Mouse (Mus musculus) MEL (cell line): ENCODE results near the gene Gzma.

Experiments
- MEF2A ChIP-seq: IDR thresholded peaks from 2 replicates; pipeline ENCODE4 v1.6.1; 2014; ENCODE audit warnings: low read depth, mild to moderate bottlenecking, inconsistent platforms, low read length, improper control_type of control experiment; ENCODE audit not compliant: poor library complexity, insufficient replicate concordance, severe bottlenecking; ENCODE audit errors: extremely low read depth
- TCF12 ChIP-seq: IDR thresholded peaks from 2 replicates; pipeline ENCODE4 v1.6.1; 2014; ENCODE audit warnings: low read depth, mild to moderate bottlenecking, inconsistent platforms, low read length, improper control_type of control experiment, moderate library complexity

DNA sequence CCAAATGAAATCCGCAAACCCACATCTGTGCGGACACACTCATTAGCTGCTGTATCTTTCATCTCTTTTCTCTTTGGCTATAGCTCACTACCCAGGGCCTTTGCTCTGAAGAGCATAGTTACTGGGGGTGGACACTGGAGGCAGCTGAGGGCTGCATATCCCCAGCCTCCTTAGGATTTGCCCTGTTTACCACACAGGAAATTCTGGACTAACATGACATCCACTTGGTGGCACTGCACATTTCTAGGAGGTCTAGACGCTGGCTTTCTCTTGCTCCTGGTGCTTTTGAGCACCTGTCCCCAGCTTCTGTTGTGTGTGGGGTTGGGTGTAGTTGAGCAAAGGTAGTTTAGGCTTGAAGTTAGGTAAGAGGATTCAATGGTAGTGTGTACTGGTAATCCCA is 53.1 kb downstream of the Gzma start:
- TF ChIP-seq MEF2A, result no peak
- no peak for TF ChIP-seq TCF12
